Mouse (Mus musculus) CH12.LX (cell line): ENCODE data around the gene Habp4.

Experiments
- CHD2 ChIP-seq: IDR thresholded peaks from 2 replicates; pipeline ENCODE4 v1.6.1; 2011; ENCODE audit warnings: low read length, improper control_type of control experiment
- CTCF ChIP-seq, 2 experiments: IDR thresholded peaks in 1 of 2; conservative IDR thresholded peaks in 1 of 2; 2 replicates each; pipeline ENCODE4 v1.5.1; 2011 to 2012; ENCODE audit warnings: low read depth in 2 of 2, low read length in 2 of 2, improper control_type of control experiment in 1 of 2, inconsistent platforms in 1 of 2, mild to moderate bottlenecking in 1 of 2, moderate library complexity in 1 of 2
- ELF1 ChIP-seq: IDR thresholded peaks from 2 replicates; pipeline ENCODE4 v1.6.1; 2014; ENCODE audit warnings: low read depth, mild to moderate bottlenecking, inconsistent platforms, low read length, improper control_type of control experiment
- EP300 ChIP-seq: IDR thresholded peaks from 2 replicates; pipeline ENCODE4 v1.6.1; 2011; ENCODE audit warnings: low read length, improper control_type of control experiment
- MAZ ChIP-seq: IDR thresholded peaks from 2 replicates; pipeline ENCODE4 v1.6.1; 2012; ENCODE audit warnings: low read depth, mild to moderate bottlenecking, inconsistent platforms, low read length, improper control_type of control experiment, moderate library complexity
- MEF2A ChIP-seq: IDR thresholded peaks from 2 replicates; pipeline ENCODE4 v1.6.1; 2014; ENCODE audit warnings: low read depth, mild to moderate bottlenecking, inconsistent platforms, low read length, improper control_type of control experiment, borderline replicate concordance
- NELFE ChIP-seq: IDR thresholded peaks from 2 replicates; pipeline ENCODE4 v1.6.1; 2011; ENCODE audit warnings: low read depth, low read length, improper control_type of control experiment
- POLR2A ChIP-seq: IDR thresholded peaks from 2 replicates; pipeline ENCODE4 v1.6.1; 2011; ENCODE audit warnings: low read depth, mild to moderate bottlenecking, improper control_type of control experiment, low read length
- RAD21 ChIP-seq: IDR thresholded peaks from 2 replicates; pipeline ENCODE4 v1.6.1; 2011; ENCODE audit warnings: low read depth, mild to moderate bottlenecking, low read length, improper control_type of control experiment, moderate library complexity
- TCF12 ChIP-seq: IDR thresholded peaks from 2 replicates; pipeline ENCODE4 v1.6.1; 2014; ENCODE audit warnings: low read depth, mild to moderate bottlenecking, inconsistent platforms, low read length, improper control_type of control experiment
- ZKSCAN1 ChIP-seq: IDR thresholded peaks from 2 replicates; pipeline ENCODE4 v1.6.1; 2012; ENCODE audit warnings: low read depth, inconsistent platforms, low read length, improper control_type of control experiment, borderline replicate concordance
- ZNF384 ChIP-seq: IDR thresholded peaks from 2 replicates; pipeline ENCODE4 v1.6.1; 2012; ENCODE audit warnings: low read depth, low read length, improper control_type of control experiment, inconsistent platforms

GRCm38 (mm10) chr13:64182091-64182490 lies 20.5 kb downstream of the Habp4 start:
- TF ChIP-seq MEF2A (no peak), CTCF (conservative IDR thresholded peaks at IDR 0.05 in 1 of 2, IDR thresholded peaks at IDR 0.05 in 1 of 2; ENCODE audit: low read depth in 2 of 2, low read length in 2 of 2) (no peak), EP300 (no peak), MAZ (no peak), RAD21 (no peak), TCF12 (no peak), NELFE (no peak), CHD2 (no peak), ELF1 (no peak), POLR2A (no peak), ZKSCAN1 (no peak), ZNF384 (no peak)
